Mouse (Mus musculus) brain, embryonic 18.5 days (tissue): ENCODE data around the gene BC024978.

Source experiments
- DNase-seq: peaks from one replicate; pipeline ENCODE4 v3.0.0-alpha.2; 2012; ENCODE audit warnings: low read depth, low spot score

BC024978 gene

DNA sequence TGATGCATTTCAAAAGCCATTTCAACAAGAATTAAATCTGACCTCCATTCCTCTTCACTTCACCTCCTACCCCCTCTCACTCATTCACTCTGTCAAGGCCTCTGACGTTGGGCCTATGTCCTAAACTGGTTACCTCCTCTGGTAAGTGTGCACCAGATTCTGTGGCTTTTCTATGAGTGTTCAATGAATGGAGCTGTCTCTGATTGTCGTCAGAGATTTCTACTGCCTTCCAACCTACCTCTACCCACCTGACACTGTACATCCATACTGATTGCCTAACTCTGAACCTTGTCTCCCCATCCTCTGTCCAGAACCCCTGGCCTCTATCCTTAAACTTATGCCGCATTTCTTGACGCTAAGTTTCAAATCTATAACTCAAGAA lies 17.6 kb upstream of the BC024978 start:
- no peak for DNase-seq

DNA sequence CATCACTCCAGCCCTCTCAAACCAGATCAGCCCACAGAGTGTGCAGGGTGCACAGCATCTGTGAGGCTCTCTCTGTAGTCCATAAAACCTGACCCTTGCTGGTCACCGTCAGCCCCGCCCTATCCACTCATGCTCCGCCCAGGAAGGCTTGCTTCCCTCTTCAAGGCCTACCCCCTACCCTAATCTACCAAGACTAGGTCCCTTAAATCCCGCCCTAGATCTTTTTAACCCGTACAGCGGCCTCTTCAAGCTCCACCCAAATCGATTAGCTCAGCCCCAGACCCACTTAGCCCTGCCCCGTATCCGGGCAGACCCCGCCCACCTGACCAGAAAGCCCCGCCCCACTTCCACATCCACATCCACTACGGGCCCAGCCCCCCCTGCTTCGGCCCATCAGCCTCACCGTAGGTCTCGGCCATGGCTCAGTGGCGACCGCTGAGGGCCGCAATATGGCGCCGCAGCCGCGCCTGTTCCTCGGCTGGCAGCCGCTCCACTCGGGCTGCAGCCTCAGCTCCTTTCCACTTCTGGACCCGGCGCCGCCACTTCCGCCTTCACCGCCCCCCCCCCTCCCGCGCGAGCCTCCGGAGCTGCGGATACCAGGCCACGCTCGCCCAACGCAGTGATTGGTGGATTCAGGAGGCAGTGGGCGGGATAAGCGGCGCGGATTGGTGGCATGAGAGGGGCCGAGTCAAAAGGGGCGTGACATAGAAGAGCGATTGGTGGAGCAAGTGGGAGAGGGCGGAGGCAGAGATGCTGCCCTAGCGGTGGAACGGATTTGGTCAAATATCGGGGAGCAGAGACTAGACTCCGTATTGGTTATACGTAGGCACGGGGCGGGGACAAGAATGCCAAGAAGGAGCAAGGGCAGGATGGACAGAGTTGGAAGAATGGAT lies 17.0 kb upstream of the BC024978 start, which contains the start of gene Rab4b:
TSS of gene Rab4b (minus strand) at position 573 of the 893 bp plus-strand sequence.
- peak; percentile 99 for DNase-seq

DNA sequence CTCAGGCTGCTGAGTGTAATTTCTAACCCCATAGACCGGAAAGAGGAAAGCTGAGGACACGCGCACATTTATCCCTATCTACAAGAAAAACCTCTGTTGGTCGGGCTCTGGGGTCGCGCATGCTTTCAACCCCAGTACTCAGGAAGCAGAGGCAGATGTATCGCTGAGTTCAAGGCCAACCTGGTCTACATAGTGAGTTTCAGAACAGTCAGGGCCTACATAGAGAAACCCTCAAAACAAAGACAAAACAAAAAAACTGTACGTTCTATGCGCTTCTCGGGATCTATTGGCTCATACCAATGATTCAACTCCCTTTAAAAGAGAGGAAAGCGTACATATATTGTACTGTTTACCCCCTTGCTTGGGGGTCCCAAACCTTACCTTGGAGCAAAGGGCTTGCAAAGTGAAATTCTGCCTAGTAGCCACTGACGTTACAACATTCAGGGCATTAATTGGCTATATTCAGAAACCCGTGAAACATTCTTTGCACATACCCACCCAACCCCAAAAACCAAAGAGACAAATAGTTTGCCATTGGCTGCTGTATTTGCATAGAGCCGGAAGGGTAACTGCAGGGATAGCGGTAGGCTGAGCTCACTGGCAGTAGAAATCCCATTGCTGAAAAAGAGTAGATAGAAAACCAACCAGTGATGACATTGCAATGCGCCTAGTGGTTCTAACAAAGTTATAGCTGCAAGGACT lies 16.2 kb upstream of the BC024978 start:
- no peak for DNase-seq

DNA sequence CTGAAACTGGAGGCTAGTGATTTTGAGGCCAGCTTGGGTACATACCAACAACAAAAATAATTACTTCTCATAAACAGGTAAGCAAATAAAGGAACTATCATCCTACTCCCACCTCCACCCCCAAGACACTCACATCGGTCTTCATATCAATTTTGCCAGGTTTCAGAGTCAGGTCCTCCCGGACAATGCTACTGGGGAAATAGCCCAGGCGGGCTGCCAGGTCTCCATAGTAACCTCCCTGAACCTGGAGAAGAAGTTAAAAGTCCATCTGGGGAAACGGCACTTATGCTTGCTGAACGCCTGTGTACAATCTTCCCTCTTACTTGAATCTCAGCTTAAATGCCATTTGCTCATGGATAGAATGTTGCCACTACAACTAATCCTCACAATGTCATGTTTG lies 15.5 kb upstream of the BC024978 start:
- no peak for DNase-seq

DNA sequence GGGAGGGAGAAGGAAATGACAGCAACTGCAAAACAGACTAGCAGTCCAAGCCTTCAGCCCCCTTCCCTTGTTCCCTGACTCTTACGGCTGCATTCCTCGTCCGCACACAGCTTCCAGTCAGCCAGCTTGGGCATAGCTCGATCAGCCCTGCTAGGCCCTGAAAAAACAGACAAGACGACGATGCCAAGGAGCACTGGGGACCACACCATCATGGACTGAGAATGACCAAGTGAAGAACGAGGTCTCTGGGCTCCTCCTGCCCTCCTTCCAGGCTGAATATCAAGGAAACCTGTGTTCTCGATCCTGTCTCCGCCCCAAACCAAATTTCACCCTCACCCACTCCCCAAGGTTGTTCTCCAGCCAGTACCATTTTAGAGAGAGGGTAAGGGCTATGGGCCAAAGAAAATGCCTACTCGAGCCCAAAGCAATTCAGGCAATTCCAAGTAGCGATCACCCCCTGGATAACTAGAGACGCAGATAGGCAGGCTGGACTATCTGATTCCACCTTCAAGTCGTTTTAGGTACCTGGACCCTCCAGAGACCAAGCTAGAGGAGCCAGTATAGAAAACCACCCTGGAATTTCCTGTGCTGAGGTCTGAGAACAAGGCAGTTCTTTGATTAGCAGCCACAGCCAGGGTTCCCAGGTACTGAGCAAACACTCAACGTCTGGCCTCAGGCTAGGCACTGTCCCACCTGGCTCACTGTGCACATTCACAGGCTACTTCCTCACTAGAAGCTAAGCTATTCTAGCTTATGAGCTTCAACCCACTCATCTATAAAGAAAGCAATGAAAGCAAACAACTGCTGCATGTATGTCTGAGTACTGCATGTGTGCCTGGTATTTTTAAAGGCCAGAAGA lies 14.5 kb upstream of the BC024978 start, which contains the start of the genes Gm21983 and Mia:
TSS of gene Gm21983 (minus strand) at position 250 of the 859 bp plus-strand sequence.
TSS of gene Mia (minus strand) at position 321 of the 859 bp plus-strand sequence.
- no peak for DNase-seq

DNA sequence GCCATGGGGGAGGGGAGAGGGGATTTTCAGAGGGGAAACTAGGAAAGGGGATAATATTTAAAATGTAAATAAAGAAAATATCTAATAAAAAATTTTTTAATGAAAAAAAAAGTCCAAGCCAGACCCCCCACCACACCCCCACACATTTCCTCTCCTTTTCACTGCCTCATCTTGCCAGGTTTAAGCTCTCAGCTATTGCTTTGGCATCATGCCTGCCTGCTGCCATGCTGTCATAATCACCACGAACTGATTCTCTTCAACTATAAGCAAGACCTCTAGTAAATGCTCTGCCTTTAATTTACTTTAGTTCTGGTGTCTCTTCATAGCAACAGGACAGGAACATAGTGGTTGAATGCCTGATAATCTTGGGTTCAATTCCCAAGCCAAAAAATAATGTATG lies 13.1 kb upstream of the BC024978 start:
- DNase-seq = no peak

DNA sequence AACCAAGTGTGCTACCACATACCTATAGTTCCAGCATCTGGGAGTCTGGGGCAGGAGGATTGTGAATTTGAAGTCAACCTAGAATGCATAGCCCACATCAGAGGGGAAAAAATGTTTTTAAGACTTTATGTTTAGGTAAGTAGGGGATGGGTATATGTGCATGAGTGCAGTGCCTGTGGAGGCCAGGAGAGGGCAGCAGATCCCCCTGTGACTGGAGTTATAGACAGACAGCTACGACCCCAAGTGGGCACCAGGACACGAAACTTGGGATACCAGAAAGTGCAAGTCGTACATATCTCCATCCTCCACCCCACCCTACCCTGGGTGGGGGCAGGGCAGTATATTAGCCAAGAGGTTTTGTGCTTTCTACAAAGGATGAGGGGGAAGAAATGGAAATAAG lies 10.6 kb upstream of the BC024978 start:
- DNase-seq = no peak

DNA sequence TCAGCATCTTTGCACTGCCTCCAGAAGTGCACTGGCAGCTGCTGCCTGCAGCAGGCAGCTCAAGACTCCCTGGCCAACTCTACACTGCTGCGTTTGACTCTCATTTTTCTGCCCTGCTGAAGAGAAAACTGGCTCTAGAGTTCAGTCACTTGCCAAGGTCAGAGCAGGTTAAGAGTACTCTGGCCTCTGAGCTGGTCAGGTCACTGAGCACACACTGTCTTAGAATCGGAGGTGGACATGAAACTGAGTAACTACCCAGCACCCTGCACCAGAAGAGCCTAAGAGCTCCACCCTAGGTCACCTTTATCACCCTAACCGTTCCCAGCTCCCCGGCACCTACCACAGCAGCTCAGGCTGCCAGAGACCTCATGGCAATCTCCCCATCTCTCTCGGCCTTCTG lies 9.6 kb upstream of the BC024978 start:
- no peak for DNase-seq

DNA sequence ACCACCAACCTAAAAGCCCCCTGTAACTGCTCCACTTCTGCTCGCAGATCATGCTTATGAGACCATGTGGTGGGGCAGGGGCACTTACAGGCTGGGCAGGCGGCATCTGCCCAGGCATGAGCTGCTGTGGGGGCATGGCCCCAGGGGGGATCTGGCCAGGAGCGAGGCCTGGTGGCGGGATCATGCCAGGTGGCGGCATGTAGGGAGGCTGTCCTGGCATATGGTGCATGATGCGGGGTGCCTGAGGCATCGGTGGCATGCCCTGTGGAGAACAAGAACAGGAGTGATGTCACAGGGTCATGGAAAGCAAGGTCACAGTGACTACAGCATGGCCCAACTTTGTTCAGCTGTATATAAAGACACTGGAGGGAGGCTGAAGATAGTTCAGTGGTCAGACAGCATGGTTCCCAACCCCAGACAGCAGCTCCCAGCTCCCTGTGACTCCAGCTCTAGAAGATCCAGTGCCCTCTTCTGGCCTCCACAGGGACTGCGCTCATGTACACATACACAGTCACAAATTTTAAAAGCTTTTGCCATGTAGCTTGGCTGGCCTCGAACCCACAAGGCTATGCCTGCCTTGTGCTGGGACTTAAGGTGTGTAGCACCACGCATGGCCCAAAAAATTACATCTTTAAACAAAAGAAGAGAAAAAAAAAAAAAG lies 6.2 kb upstream of the BC024978 start:
- DNase-seq = no peak

DNA sequence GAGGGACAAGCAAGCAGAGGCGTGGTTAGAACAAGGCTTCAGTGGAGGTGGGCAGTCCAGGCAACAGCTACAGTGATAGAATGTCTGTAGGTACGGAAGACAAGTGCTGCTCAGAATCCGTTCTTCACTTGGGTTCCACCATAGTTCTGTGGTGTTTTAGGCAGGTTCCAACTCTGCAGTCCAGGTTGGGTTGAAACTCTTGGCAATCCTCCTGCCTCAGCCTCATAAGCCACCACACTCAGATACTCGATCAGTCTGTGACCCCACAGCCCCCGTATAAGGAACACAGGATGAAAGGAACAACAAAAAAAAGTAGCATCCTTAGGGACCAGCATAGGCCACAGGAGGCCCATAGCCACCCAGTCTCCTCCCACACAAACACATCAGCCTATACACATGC lies 3.1 kb upstream of the BC024978 start:
- no peak for DNase-seq

DNA sequence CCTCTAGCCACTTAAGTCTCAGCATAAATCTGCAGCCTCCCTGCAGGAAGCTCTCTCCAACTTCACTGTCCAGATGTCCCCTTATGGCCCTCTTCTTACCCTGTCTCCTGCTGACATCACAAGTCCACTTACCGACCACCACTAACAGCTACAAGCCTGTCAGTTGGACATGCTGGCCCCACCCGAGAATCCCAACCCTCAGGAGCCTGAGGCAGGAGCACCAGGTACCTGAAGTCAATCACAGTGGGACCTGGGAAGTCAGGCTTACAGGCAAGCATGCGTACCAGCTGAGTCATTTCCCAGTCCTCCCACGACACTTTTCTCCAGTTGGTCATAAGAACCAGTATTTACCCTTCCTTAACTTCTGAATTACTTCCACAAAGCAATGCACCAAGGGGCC lies 1.9 kb upstream of the BC024978 start:
- no peak for DNase-seq

DNA sequence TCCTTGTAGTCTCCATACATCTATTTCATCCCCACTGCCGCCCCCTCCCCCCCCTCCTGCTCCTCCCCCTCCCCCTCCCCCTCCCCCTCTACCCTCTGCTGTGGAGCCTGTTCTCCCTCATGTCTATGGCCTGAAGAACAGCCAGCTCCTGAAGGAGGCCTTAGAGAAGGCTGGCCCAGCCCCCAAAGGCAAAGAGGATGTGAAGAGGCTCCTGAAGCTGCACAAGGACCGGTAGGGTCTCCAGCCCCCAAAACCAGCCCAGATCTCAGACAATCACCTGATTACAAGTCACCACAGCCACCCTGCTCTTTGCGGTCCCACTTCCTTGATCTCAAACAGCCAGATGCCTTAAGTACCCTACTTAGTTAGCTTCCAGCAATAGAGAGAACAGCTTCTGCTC lies 1.6 kb downstream of the BC024978 start:
- DNase-seq = no peak

DNA sequence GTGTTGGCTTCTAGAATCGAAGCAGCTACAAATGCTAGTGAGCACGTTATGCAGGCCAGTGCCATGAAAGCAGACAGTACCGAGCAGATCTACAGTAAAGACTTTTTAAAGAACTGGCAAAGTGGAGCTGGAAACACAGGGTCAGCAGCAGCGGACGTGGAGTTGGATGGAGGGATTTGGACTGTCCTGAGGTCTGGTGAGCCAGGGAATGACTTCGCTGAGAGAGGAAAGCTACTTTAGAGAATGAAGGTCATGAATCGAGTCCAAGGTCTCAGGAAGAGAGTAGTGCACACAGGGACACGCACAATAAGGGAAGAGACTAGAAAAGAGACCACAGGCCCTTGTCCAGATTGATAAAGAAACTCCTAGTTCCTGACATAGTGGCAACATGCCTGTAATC lies 2.1 kb downstream of the BC024978 start:
- DNase-seq = no peak

DNA sequence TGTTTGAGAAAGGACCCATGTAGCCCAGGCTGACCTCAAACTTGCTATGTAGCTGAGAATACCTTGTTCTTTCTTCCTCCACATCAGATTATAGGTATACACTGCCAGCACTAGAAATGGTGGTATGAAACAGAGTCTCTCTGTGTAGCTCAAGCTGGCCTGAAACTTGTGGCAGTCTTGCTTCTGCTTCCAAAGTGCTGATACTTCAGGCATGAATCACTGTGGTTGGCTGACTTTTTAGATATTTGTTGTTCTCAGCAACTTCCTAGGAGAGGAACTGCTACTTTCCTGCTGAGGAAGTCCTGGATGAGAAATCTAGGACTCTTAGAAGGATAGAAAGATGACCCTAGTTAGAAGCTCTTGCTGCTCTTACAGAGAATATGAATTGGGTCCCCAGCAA lies 2.8 kb downstream of the BC024978 start:
- DNase-seq = no peak

DNA sequence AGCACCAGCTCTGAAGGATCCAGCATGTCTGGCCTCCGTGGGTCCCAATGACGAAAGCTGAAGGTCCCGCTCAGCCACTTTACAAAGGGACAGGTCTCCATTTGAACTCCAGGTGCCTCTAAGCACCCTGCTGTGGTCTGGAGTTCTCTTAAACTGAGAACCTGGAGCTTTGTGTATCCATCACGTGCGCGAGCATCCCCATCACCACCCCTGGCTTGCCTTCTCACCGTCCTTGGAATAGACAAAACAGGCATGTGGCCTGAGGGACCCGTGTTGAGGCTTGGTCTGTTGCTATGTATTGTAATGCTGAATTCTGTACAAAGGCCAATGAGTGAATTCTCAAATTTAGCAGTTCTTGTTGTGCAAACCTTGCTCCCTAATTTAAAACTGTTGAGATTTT lies 3.2 kb downstream of the BC024978 start:
- no peak for DNase-seq

DNA sequence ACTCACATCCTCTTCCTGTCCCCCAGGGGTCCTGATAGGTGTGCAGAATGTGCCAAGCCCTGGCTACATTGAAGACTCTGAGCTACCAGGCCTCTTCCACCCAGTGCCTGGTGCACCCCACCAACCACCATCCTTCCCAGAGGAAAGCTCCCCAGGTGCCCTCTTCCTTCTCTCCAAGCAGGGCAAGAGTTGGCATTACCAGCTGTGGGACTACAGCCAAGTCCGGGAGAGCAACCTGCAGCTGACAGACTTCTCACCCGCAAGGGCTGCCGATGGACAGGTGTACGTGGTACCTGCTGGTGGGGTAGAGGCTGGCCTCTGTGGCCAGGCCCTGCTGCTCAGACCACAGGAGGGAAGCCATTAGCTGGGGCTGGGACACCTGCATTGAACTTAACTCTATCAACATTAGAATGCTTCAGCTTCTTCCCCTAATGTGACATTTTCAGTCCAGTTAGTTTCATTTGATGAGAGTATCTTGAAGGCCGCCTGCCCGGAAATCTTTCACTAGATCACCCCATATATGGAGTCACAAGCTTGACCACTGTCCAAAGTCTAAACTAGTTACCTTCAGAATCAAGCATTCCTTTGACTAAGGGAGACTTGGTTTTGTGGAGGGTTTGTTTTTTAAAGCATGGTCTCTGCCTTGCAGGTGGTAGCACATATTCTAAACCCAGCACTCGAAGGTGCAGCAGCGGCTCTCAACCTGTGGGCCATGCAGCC lies 8.3 kb downstream of the BC024978 start:
- DNase-seq = no peak

DNA sequence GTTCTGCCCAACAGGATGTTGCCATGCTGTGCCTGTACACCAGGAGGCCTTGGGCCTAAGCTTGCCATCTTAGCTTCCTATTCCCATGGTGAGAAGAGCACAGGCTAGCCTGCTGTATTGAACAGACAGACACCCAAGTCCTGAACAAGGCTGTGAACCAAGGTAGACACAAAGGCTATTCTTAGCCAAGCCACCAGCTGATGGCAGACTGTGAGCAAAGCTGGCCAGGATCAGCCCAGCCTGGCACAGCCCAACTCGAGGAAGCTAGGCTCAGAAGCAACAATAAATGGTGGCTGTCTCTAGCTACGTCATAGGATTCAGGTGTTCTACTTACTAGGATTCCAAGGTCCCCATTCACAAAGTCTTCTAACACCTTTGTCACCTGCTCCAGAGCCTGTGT lies 17.0 kb downstream of the BC024978 start:
- DNase-seq = no peak

DNA sequence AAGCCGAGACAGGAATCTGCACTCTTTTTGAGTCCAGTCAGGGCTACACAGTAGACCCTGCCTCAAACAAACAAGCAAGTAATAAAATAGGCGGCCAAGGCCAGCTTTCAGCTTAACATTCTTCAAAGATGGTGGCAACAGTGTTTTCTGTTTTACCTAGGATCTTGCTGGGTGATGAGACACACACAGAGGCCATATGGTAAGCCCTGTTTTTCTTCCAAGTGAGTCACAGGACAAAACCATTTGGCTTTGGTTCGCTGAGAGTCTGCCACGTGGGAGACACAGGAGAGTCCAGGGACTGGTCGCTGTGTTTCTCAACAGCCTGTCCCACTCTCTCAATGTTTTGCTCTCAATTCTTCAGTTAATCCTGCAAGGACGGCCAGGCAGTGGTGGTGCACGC lies 23.0 kb downstream of the BC024978 start:
- no peak for DNase-seq

DNA sequence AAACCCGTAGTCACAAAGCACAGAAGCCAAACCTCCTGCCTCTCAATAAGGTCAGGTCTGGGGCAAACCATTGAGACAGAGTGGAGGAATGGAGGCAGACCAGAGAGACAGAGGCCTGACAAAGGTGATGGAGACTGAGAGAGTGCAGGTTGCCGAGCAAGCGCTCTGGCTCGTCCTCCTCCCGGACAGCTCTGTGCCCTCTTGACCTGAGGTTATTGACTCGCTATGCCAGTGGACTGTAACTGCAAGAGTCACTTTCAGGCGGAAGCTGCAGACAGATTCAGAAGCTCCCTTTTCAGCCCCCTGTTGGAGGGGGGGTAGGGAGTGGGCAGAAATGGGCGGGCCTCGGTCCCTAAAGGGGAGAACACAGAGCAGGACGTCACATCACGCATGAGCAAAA lies 24.4 kb downstream of the BC024978 start:
- no peak for DNase-seq

DNA sequence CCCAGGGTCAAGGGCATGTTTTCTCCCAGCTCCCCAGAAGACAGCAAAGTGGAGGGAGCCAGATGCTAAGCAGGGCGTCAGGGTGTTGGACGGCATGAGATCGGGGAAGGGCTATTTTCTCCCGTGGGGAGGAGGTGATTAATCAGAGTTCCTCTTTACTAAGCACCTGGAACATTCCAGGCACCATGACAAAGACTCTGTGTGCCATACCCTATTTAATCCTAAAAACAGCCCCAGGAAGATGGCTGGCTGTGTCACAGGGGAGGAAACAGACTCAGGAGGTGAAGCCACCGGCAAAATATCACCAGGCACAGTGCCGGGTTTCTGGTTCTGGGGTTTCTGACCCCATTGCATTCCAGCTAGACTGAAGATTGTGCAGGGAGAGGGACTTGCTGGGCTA lies 26.4 kb downstream of the BC024978 start:
- no peak for DNase-seq

DNA sequence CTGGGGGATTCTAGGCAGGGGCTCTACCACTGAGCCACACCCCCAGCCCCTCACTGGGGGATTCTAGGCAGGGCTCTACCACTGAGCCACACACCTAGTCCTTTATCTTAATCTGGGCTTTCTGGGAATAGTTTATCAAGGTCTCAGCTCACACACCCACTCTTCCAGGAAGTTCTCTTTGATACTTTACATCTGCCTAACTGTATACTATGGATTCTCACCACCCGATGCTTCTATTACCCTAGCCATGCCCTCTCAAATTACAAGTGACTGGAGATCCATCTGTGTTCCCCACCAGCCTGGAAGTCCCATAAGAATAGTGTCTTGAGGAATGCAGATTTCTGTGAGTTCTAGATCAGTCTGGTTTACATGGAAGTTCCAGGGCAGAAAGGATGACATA lies 27.0 kb downstream of the BC024978 start:
- no peak for DNase-seq
